In the genomic region with DNA sequence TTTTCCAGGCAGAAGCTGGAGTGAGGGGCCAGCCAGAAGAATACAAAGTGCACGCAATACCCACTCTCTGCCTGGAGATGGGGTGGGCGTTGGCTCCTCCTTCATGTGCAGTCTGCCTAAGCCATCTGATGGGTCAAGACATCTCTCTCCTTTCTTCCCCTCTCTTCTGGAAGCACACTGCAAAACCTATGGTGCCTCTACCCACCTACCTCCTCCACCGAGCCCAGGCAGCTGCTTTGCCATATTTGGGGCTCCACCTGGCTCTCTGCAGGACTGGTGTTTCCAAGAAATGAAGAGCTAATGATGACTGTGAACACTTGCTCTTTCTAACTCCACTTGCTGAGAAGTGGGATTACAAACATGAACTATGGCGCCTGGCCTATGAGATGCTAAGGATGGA, we compare ENCODE assay signal across 19 mouse cellular contexts.
"Had no signal": no experiment of that assay in that cellular context is flagged by ENCODE, and none has a peak within 500 bp of the region (broad histone marks: within the 10 kb centered on the region; RNA-seq: fewer than 3 reads in every experiment).

No protein-coding gene starts in this region.

- H3K27ac ChIP-seq: liver, embryonic 14.5 days; midbrain, embryonic 10.5 days; midbrain, embryonic 13.5 days; neural tube, embryonic 12.5 days; neural tube, embryonic 15.5 days had no signal

- ATAC-seq: midbrain, embryonic 13.5 days; midbrain, embryonic 16.5 days had no signal

- H3K4me1 ChIP-seq: neural tube, embryonic 12.5 days had no signal

- H3K4me2 ChIP-seq: lung, embryonic 14.5 days; midbrain, embryonic 13.5 days; neural tube, embryonic 12.5 days; neural tube, embryonic 15.5 days had no signal

- H3K27me3 ChIP-seq: midbrain, embryonic 13.5 days; neural tube, embryonic 12.5 days; neural tube, embryonic 15.5 days had no signal

- H3K9ac ChIP-seq: liver, embryonic 14.5 days; lung, embryonic 14.5 days; midbrain, embryonic 13.5 days; neural tube, embryonic 12.5 days; neural tube, embryonic 15.5 days had no signal

- H3K9me3 ChIP-seq: midbrain, embryonic 10.5 days; midbrain, embryonic 13.5 days; neural tube, embryonic 12.5 days; neural tube, embryonic 15.5 days had no signal

- H3K4me3 ChIP-seq: midbrain, embryonic 10.5 days; midbrain, embryonic 13.5 days; myocyte; neural tube, embryonic 12.5 days; neural tube, embryonic 15.5 days had no signal

- H3K36me3 ChIP-seq: midbrain, embryonic 10.5 days; midbrain, embryonic 13.5 days; neural tube, embryonic 12.5 days; neural tube, embryonic 15.5 days had no signal

- DNase-seq: lung, adult 18-20 months; lung, embryonic 14.5 days; lung, postnatal 10 days; lung, postnatal 4 days; retina, postnatal 1 day; right cerebral cortex, adult 18-20 months; right cerebral cortex, postnatal 25 days; right cerebral cortex, postnatal 4 days; spleen, adult 18-20 months; thymus, adult 18-20 months; thymus, postnatal 14 days; thymus, postnatal 36 days had no signal
